Mouse (Mus musculus) olfactory bulb, adult 2 months (tissue): Measurements from ENCODE around the gene Slc43a3.

Experiments used
- CTCF ChIP-seq: fragments of 200-500 bp; IDR thresholded peaks from 2 replicates; pipeline ENCODE4 v1.5.1; 2012; ENCODE audit warnings: low read depth, mild to moderate bottlenecking, low read length, moderate library complexity; ENCODE audit not compliant: insufficient read depth
- POLR2A ChIP-seq: fragments of 200-500 bp; IDR thresholded peaks from 2 replicates; pipeline ENCODE4 v1.6.1; 2012; ENCODE audit warnings: mild to moderate bottlenecking, low read depth, low read length, moderate library complexity; ENCODE audit not compliant: insufficient read depth

- TF ChIP-seq CTCF (no peak), POLR2A (no peak)
These were observed 70.2 kb downstream of the Slc43a3 start for GRCm38 (mm10) chr2:85006600-85006999.
